18 mouse cellular contexts compared by ENCODE assay signal in genomic region chr11:69609416-69609815, GRCm38 (mm10). TPM values are rescaled to one million over a fixed set of nuclear protein-coding genes. Genes with fewer than 3 reads are reported as not detected.
"Had no signal": no experiment of that assay in that cellular context is flagged by ENCODE, and none has a peak within 500 bp of the region (broad histone marks: within the 10 kb centered on the region; RNA-seq: fewer than 3 reads in every experiment).

No protein-coding gene starts in this region.

- H3K36me3 ChIP-seq: limb, embryonic 15.5 days; midbrain, embryonic 12.5 days; neural tube, embryonic 13.5 days had no signal

- ATAC-seq: intestine, embryonic 16.5 days; midbrain, embryonic 16.5 days had no signal

- H3K4me2 ChIP-seq: limb, embryonic 15.5 days; lung, embryonic 14.5 days; midbrain, embryonic 12.5 days; neural tube, embryonic 13.5 days had no signal

- DNase-seq: kidney, adult 2 months; kidney, postnatal 25 days; lung, embryonic 14.5 days; lung, postnatal 10 days; lung, postnatal 4 days; right cerebral cortex, postnatal 25 days had no signal

- H3K9me3 ChIP-seq: limb, embryonic 15.5 days; megakaryocyte, embryonic 14.5 days; midbrain, embryonic 12.5 days; neural tube, embryonic 13.5 days had no signal

- H3K4me3 ChIP-seq: limb, embryonic 15.5 days; megakaryocyte, embryonic 14.5 days; midbrain, embryonic 12.5 days; neural tube, embryonic 13.5 days had no signal

- H3K27ac ChIP-seq: limb, embryonic 15.5 days; midbrain, embryonic 12.5 days; neural tube, embryonic 13.5 days had no signal

- H3K9ac ChIP-seq: limb, embryonic 15.5 days; lung, embryonic 14.5 days; midbrain, embryonic 12.5 days; neural tube, embryonic 13.5 days had no signal

- H3K27me3 ChIP-seq: neural tube, embryonic 13.5 days had no signal

RNA-seq across cellular contexts. Expression of gene Shbg, which starts 8.3 kb away (rescaled TPM):
- total RNA-seq: layer of hippocampus, postnatal 25 days; left cerebral cortex, postnatal 25 days had no signal
- polyA plus RNA-seq: kidney, embryonic 16.5 days; limb, embryonic 11.5 days; limb, embryonic 15.5 days; lung, embryonic 14.5 days; midbrain, embryonic 12.5 days; midbrain, embryonic 16.5 days; neural tube, embryonic 13.5 days; small intestine, adult 2 months; urinary bladder, adult 2 months had no signal
